Mouse (Mus musculus) adipose tissue, adult 10 weeks (tissue): Measurements from ENCODE around the gene Vwa2. TPM values are rescaled to one million over a fixed set of nuclear protein-coding genes. Genes with fewer than 3 reads are reported as not detected.

Source experiments
- polyA plus RNA-seq: library from polyadenylated mRNA; stranded (reverse); fragments of 350-450 nt; fragmentation: Illumina TruSeq; extraction: RNeasy Lipid Tissue Mini Kit (QIAGEN cat#74804); gene quantifications from one replicate; pipeline ENCODE4 v1.2.3, GENCODE M21; 2014; ENCODE audit warnings: low read depth, low replicate concordance

The Vwa2 gene
- polyA plus RNA-seq = 11.7 TPM

DNA sequence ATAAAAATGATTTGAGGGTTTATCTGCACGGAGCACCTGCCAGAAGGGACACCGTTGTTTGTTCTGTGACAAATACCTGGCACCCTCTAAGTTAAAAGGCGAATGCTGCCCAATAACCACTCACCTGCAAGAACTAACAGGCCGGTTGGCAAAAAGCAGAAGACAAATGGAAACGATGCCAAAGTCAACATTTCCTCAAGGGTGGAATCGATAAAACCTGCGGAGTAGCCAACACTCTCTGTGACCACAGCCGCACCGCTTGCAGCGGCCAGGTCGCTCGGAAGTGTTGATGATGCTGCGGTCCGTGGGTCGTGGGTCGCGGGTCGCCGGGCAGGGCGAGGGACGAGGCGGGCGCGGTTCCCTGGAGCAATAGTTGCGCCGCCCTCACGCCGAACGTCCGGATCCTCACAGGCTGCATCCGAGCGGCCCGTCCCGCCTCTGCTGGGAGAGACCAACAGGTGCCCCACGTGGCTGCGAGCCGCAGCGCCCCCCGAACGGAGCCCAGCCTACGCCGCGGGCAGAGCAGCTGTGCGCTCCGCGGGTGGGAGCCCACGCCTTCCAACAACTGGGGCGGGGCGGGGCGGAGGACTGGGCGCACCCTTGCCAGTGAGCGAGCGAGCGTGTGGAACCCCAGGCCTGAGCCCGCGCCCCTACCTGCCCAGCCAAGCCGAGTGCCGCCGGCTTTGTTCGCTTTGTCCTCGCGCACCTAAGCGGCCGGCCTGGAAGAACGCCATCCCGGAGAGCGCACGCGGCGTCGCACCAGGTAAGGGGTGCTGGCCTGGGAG is at the start of gene Vwa2:
Gene Vwa2 (plus strand): TSS at position 434 of the 785 bp plus-strand sequence.

GRCm38 (mm10) chr19:56826047-56826631 is 47.9 kb upstream of the Vwa2 start, which contains the start of gene Tdrd1:
Tdrd1 (plus strand) TSS chr19:56826209.

Other genes starting within 250 kb of the Vwa2 start
- gene Adrb1, start 152.1 kb upstream of the Vwa2 start, polyA plus RNA-seq = 1.2 TPM
- gene Ccdc186, start 52.1 kb upstream of the Vwa2 start, polyA plus RNA-seq = 19.4 TPM
- gene Tdrd1, start 48.0 kb upstream of the Vwa2 start, polyA plus RNA-seq = 1.6 TPM
- gene Afap1l2, start 134.0 kb downstream of the Vwa2 start, polyA plus RNA-seq = 17.7 TPM